Mouse (Mus musculus) thymus, adult 2 months (tissue): ENCODE data around the gene Ltbp2.

Source experiments
- CTCF ChIP-seq: fragments of 200-500 bp; IDR thresholded peaks from 2 replicates; pipeline ENCODE4 v1.5.1; 2012; ENCODE audit warnings: mild to moderate bottlenecking, control low read depth, low read length, moderate library complexity, borderline replicate concordance; ENCODE audit not compliant: control insufficient read depth, poor library complexity, insufficient read depth; ENCODE audit errors: extremely low read depth
- POLR2A ChIP-seq: fragments of 200-500 bp; IDR thresholded peaks from 2 replicates; pipeline ENCODE4 v1.6.1; 2012; ENCODE audit warnings: mild to moderate bottlenecking, low read length, control low read depth, moderate library complexity; ENCODE audit not compliant: control insufficient read depth, poor library complexity, insufficient read depth; ENCODE audit errors: extremely low read depth

GRCm38 (mm10) chr12:84765506-84765905 is 110.8 kb downstream of the Ltbp2 start:
- TF ChIP-seq CTCF (no peak), POLR2A (no peak)
